Mouse (Mus musculus): ENCODE results near the gene 1110059E24Rik.

- TF ChIP-seq POLR2A (IDR thresholded peaks at IDR 0.05; ENCODE audit: low read depth, low read length) (no peak), CTCF (IDR thresholded peaks at IDR 0.05; ENCODE audit: extremely low read depth, insufficient read length, insufficient replicate concordance, low read depth, low read length) (no peak)
Observed at GRCm38 (mm10) chr19:21601541-21602101, 51.2 kb downstream of the 1110059E24Rik start.

Measured in small intestine, adult 2 months (tissue).